Mouse (Mus musculus): ENCODE measurements around the gene Fancc.

DNA sequence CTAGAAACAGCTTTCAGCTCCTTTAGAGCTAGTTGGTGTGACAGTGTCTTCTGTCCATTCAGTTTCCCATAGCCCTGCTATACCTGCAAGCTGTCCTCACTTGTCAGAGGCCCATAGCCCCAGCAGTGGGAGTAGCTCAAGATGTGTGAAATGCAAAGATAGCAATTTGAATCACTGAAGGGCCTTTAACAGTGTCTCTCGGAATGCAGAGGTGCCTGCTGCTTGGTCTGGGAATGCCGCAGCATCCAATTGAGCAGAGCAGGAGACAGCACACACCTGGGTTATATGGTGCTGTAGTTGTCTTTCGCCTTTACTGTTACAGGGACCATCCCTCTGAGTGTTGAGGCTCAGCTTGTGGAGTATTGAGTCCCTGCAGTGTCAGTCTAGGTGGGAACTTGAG lies 203.4 kb downstream of the Fancc start:
- no peak for TF ChIP-seq CTCF (IDR thresholded peaks at IDR 0.05; ENCODE audit: low read depth)
- no peak for TF ChIP-seq EP300 (optimal IDR thresholded peaks at IDR 0.05)

Measured in stomach, postnatal 0 days (tissue).